Mouse (Mus musculus) lung, adult 2 months (tissue): ENCODE results near the gene Cpvl.

Experiments
- CTCF ChIP-seq: fragments of 200-500 bp; IDR thresholded peaks from 2 replicates; pipeline ENCODE4 v1.5.1; 2011; ENCODE audit warnings: mild to moderate bottlenecking, low read length, control low read depth; ENCODE audit not compliant: insufficient read depth
- POLR2A ChIP-seq: fragments of 200-500 bp; IDR thresholded peaks from 2 replicates; pipeline ENCODE4 v1.6.1; 2011; ENCODE audit warnings: low read depth, mild to moderate bottlenecking, control low read depth, low read length, borderline replicate concordance; ENCODE audit errors: extremely low read depth

DNA sequence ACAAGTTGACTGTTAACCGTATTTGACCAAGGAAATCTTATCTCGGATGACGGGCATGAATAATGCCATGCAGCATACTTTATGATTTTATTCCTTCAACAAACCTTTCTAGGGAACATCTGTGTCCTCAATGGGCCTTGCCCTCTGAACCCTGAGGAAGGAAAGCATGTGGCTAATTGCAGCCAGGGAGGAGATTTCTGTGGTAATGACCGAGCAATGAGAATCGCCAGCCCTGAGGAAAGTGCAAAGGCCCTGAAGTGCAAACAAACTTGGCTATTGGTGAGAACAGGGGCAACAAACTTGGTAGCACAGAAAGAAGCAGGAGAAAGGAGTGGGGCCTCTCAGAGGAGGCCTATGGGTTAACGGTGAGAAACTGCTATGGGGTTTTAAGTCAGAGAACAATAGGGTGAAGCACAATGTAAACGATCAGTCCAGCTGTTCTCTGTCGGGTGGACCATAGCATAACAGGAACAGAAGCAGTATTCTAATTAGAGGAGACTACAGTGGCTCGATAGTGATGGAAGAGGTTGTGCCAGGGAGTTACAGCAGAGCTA is 3.7 kb upstream of the Cpvl start:
- TF ChIP-seq CTCF (no peak), POLR2A (no peak)
